Mouse (Mus musculus) brain, embryonic 14.5 days (tissue): Measurements from ENCODE around the gene Zfp459. TPM values are rescaled to one million over a fixed set of nuclear protein-coding genes. Genes with fewer than 3 reads are reported as not detected.
A peak's percentile ranks its signal among the peaks of the same experiment; 100 is the strongest.
"Not testable (repeated sequence)": the region's sequence is repeated elsewhere in the genome, so short reads cannot be mapped to it uniquely, and the experiment has no call there.

ENCODE experiments used
- DNase-seq: peaks from one replicate; pipeline ENCODE4 v3.0.0-alpha.2; 2011; ENCODE audit warnings: low read depth
- CTCF ChIP-seq: fragments of 200-500 bp; IDR thresholded peaks from 2 replicates; pipeline ENCODE4 v1.5.1; 2012; ENCODE audit warnings: inconsistent platforms, mild to moderate bottlenecking, moderate library complexity, borderline replicate concordance; ENCODE audit not compliant: insufficient read depth, insufficient read length; ENCODE audit errors: extremely low read depth
- POLR2A ChIP-seq: fragments of 200-500 bp; IDR thresholded peaks from 2 replicates; pipeline ENCODE4 v1.6.1; 2012; ENCODE audit warnings: mild to moderate bottlenecking, inconsistent platforms, borderline replicate concordance; ENCODE audit not compliant: poor library complexity, insufficient read depth, insufficient read length, severe bottlenecking; ENCODE audit errors: extremely low read depth
- polyA plus RNA-seq: library from polyadenylated mRNA; depleted of rRNA; stranded (reverse); fragments of >200 nt; gene quantifications from 2 replicates; pipeline ENCODE4 v1.2.3, GENCODE M21; 2012; rRNA removed

Zfp459 gene
- polyA plus RNA-seq, result 0.59 TPM in 2 replicates

- no peak for TF ChIP-seq POLR2A
- TF ChIP-seq CTCF, result no peak
Measured at GRCm38 (mm10) chr13:67421207-67421857, at the start of gene Zfp459. TSS of gene Zfp459 (minus strand) at chr13:67421418.

GRCm38 (mm10) chr13:67469274-67469673 is 48.1 kb upstream of the Zfp459 start:
- TF ChIP-seq CTCF (no peak), POLR2A (no peak)
- DNase-seq, result no peak

More at GRCm38 (mm10) chr13:67421207-67421857, at the start of gene Zfp459:
- DNase-seq, result peak; percentile 78

DNA sequence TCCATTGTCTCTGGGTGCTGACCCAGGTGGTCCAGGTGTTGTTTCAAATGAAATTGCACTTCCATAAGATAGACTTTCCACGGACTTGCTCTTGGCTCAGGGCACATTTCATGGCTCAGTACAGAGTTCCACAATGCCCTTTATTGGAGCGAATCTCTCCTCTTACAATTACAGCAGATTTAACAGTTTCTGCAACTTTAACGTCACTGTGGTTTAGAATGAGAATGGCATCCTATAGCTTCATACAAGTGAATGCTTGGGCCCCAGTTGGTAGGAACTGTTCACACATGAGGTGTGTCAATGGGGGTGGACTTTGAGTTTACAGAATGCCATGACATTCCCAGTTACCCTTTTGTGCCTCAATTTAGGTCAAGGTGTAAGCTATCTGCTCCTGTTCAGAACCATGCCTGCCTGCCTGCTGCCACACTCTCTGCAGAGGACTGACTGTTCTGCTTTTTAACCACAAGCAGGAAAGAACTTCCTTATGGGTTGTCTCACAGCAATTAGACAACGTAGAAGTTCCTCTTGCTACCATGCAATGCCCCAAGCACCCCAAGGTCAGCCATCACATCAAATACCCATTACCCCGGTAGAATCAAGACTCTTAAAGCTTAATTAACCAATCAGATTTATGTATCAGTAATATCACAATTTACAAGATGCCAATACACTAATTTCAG is 42.4 kb upstream of the Zfp459 start:
- not testable (repeated sequence) for DNase-seq

GRCm38 (mm10) chr13:67452021-67452309 is 30.7 kb upstream of the Zfp459 start:
- no peak for DNase-seq

GRCm38 (mm10) chr13:67451172-67452020 is 30.2 kb upstream of the Zfp459 start, which contains the start of gene Zfp874a:
TSS of gene Zfp874a (minus strand) at chr13:67451624.
- DNase-seq, result peak; percentile 95
- TF ChIP-seq CTCF, result no peak
- TF ChIP-seq POLR2A, result no peak

More at GRCm38 (mm10) chr13:67452021-67452309, 30.7 kb upstream of the Zfp459 start:
- TF ChIP-seq POLR2A (no peak), CTCF (no peak)

DNA sequence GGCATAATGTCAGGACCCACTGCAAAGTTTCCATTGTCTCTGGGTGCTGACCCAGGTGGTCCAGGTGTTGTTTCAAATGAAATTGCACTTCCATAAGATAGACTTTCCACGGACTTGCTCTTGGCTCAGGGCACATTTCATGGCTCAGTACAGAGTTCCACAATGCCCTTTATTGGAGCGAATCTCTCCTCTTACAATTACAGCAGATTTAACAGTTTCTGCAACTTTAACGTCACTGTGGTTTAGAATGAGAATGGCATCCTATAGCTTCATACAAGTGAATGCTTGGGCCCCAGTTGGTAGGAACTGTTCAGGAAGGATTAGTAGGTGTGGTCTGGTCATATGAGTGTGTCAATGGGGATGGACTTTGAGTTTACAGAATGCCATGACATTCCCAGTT is 15.9 kb upstream of the Zfp459 start:
- not testable (repeated sequence) for DNase-seq

- DNase-seq, result no peak
- TF ChIP-seq POLR2A, result no peak
- TF ChIP-seq CTCF, result no peak
Measured at GRCm38 (mm10) chr13:67428116-67428515, 6.9 kb upstream of the Zfp459 start.

GRCm38 (mm10) chr13:67425699-67426098 is 4.5 kb upstream of the Zfp459 start:
- not testable (repeated sequence) for DNase-seq

- not testable (repeated sequence) for DNase-seq
Measured at GRCm38 (mm10) chr13:67422532-67422931, 1.3 kb upstream of the Zfp459 start.

GRCm38 (mm10) chr13:67420558-67421206 is 536 bp downstream of the Zfp459 start:
- TF ChIP-seq CTCF, result no peak
- TF ChIP-seq POLR2A, result no peak
- no peak for DNase-seq

- no peak for DNase-seq
- no peak for TF ChIP-seq CTCF
- TF ChIP-seq POLR2A, result no peak
Measured at GRCm38 (mm10) chr13:67416811-67417210, 4.4 kb downstream of the Zfp459 start.

GRCm38 (mm10) chr13:67415759-67416158 is 5.5 kb downstream of the Zfp459 start:
- no peak for TF ChIP-seq CTCF
- no peak for TF ChIP-seq POLR2A
- DNase-seq, result no peak

- DNase-seq, result not testable (repeated sequence)
Measured at GRCm38 (mm10) chr13:67413634-67414033, 7.6 kb downstream of the Zfp459 start.

- DNase-seq, result peak; percentile 81
Measured at GRCm38 (mm10) chr13:67399183-67399903, 21.9 kb downstream of the Zfp459 start, which contains the start of gene Zfp429. TSS of gene Zfp429 (minus strand) at chr13:67399819.

- not testable (repeated sequence) for DNase-seq
Measured at GRCm38 (mm10) chr13:67376255-67376654, 45.0 kb downstream of the Zfp459 start.
